8 mouse cellular contexts compared by ENCODE assay signal in the genomic region with DNA sequence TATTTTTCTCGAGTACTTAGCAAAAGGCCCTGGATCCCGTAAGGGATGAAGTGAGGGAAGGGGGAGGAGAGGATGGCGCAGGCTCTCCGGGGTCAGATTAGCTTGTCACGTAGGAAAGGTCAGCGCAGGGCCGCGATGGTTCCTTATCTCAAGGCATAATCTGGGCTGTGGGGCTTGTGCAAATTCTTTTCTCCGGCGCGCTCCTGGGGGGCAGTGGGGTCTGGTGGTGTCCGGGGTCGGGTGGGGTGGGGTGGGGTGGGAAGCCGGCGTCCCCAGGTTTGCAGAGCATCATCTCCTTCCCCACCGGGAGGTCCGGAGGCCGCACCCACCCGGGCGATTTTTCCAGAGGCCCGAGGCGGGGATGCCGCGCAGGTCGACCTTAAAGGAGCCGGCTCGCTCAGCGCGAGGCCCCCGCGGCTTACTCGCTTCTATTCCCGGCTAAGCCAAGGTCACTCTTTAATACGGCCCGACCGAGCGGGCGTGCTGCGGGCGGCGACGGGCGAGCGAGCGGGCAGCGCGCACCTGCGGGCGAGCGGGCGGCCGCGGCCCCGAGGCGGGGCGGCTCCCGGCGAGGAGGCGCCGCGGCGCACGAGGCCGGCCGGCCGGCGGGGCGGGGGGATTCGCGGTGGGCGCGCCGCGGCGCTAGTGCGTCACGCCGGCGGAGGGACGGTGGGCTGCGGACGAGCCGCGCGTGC. TPM values are rescaled to one million over a fixed set of nuclear protein-coding genes. Genes with fewer than 3 reads are reported as not detected.
DNase-seq lines count a peak whose midpoint lies in the region; ATAC-seq and TF ChIP-seq lines count a peak whose summit lies in the region.

No protein-coding gene starts in this region.

- no peak for TF ChIP-seq POLR2A in spleen, adult 2 months (IDR thresholded peaks at IDR 0.05; ENCODE audit: low read depth, low read length)
- TF ChIP-seq POLR2A in olfactory bulb, adult 2 months (IDR thresholded peaks at IDR 0.05; ENCODE audit: insufficient read depth, low read depth, low read length) = no peak

- no peak for TF ChIP-seq CTCF in spleen, adult 2 months (IDR thresholded peaks at IDR 0.05; ENCODE audit: extremely low read depth, insufficient read depth, insufficient read length, insufficient replicate concordance)
- no peak for TF ChIP-seq CTCF in olfactory bulb, adult 2 months (IDR thresholded peaks at IDR 0.05; ENCODE audit: insufficient read depth, low read depth, low read length)

- H3K9me3 ChIP-seq in heart, embryonic 14.5 days (ENCODE audit: control insufficient read depth, low read length) = no peaks in the 10 kb centered on the region
- no peaks in the 10 kb centered on the region for H3K9me3 ChIP-seq in limb, embryonic 11.5 days (ENCODE audit: control insufficient read depth, low read length)

- peak overlapping the region; percentile 86 for H3K4me2 ChIP-seq in heart, embryonic 14.5 days (ENCODE audit: low read length)
- peak overlapping the region; percentile 86 for H3K4me2 ChIP-seq in limb, embryonic 11.5 days (ENCODE audit: low read depth, severe bottlenecking)

- ATAC-seq in heart, embryonic 14.5 days (ENCODE audit: insufficient number of reproducible peaks, insufficient read depth, low FRiP score, low read depth) = peak; percentile 31; the same call in 1 of the 2 replicates
- peak; percentile 60; the same call in 1 of the 2 replicates for ATAC-seq in limb, embryonic 11.5 days (ENCODE audit: insufficient number of reproducible peaks, low FRiP score, low TSS enrichment, low read depth)

- H3K4me1 ChIP-seq in spleen, adult 2 months (ENCODE audit: control insufficient read depth, insufficient read depth, insufficient read length) = no peaks in the 10 kb centered on the region; the same call in 1 of the 2 replicates
- peaks cover 0 to 4% of the 10 kb centered on the region in 2 experiments; a peak in 1 of 4 replicates for H3K4me1 ChIP-seq in heart, embryonic 14.5 days (ENCODE audit: control insufficient read depth in 2 of 2, insufficient read depth in 2 of 2, low read length in 2 of 2)
- H3K4me1 ChIP-seq in limb, embryonic 11.5 days (ENCODE audit: control insufficient read depth, insufficient read depth, low read length) = no peaks in the 10 kb centered on the region
- no peaks in the 10 kb centered on the region for H3K4me1 ChIP-seq in olfactory bulb, adult 2 months (ENCODE audit: control insufficient read depth, insufficient read depth, low read length)

- H3K4me3 ChIP-seq in spleen, adult 2 months (ENCODE audit: extremely low read depth, insufficient read depth, insufficient read length) = peak overlapping the region; percentile 43; the same call in 1 of the 2 replicates
- peak overlapping the region; percentile 61 to 82 for H3K4me3 ChIP-seq in heart, embryonic 14.5 days (ENCODE audit: control insufficient read depth in 1 of 2, insufficient read depth in 1 of 2, low read depth in 1 of 2, low read length in 2 of 2)
- H3K4me3 ChIP-seq in limb, embryonic 11.5 days (ENCODE audit: low read depth, low read length) = peak overlapping the region; percentile 56
- peak overlapping the region; percentile 100 for H3K4me3 ChIP-seq in olfactory bulb, adult 2 months (ENCODE audit: insufficient read depth, low read depth, low read length)

- H3K27ac ChIP-seq in spleen, adult 2 months (ENCODE audit: insufficient read depth, low read length) = no peak overlapping the region
- H3K27ac ChIP-seq in heart, embryonic 14.5 days (replicated peaks in 1 of 2; ENCODE audit: control insufficient read depth in 1 of 2, insufficient read depth in 1 of 2, low read depth in 2 of 2, low read length in 2 of 2) = peak overlapping the region; percentile 58 to 75; a peak in 3 of 4 replicates
- H3K27ac ChIP-seq in limb, embryonic 11.5 days (replicated peaks; ENCODE audit: low read depth, low read length) = no peak overlapping the region
- peak overlapping the region; percentile 85 for H3K27ac ChIP-seq in olfactory bulb, adult 2 months (ENCODE audit: insufficient read depth, low read depth, low read length)

- WGBS in spleen, adult 2 months = 7% methylated on average over 84 of the region's 85 CpGs
- WGBS in heart, embryonic 14.5 days = 1% methylated on average over 56 of the region's 85 CpGs
- WGBS in limb, embryonic 11.5 days = under 1% methylated on average over 69 of the region's 85 CpGs
- 16% methylated on average over 84 of the region's 85 CpGs for WGBS in olfactory bulb, adult 2 months

- H3K9ac ChIP-seq in heart, embryonic 14.5 days (ENCODE audit: low read length) = peak overlapping the region; percentile 85
- H3K9ac ChIP-seq in limb, embryonic 11.5 days (ENCODE audit: low read length) = peak overlapping the region; percentile 78

- no peaks in the 10 kb centered on the region for H3K36me3 ChIP-seq in spleen, adult 2 months (ENCODE audit: control insufficient read depth, insufficient read depth, low read length)
- H3K36me3 ChIP-seq in heart, embryonic 14.5 days (ENCODE audit: control insufficient read depth, insufficient read depth, low read length) = no peaks in the 10 kb centered on the region
- no peaks in the 10 kb centered on the region for H3K36me3 ChIP-seq in limb, embryonic 11.5 days (ENCODE audit: control insufficient read depth, insufficient read depth, low read length)

- peaks cover 14% of the 10 kb centered on the region for H3K27me3 ChIP-seq in spleen, adult 2 months (ENCODE audit: control insufficient read depth, insufficient read depth, low read length)
- H3K27me3 ChIP-seq in heart, embryonic 14.5 days (ENCODE audit: control insufficient read depth, insufficient read depth, low read length) = peaks cover 4% of the 10 kb centered on the region; the same call in 1 of the 2 replicates
- H3K27me3 ChIP-seq in limb, embryonic 11.5 days (ENCODE audit: control insufficient read depth, insufficient read depth, low read length) = no peaks in the 10 kb centered on the region

- no peak for DNase-seq in spleen, adult 2 months (ENCODE audit: low read depth in 1 of 2, low spot score in 2 of 2)
- DNase-seq in spleen, postnatal 10 days (ENCODE audit: low spot score in 2 of 2) = no peak
- DNase-seq in cerebellum, postnatal 36 days = peak; percentile 18 to 21
- DNase-seq in limb, embryonic 11.5 days (ENCODE audit: low spot score) = peak; percentile 63
- DNase-seq in c-Kit-positive CD71-positive TER-119-positive erythroid progenitor cells, embryonic 14.5 days (ENCODE audit: low spot score) = no peak
- no peak for DNase-seq in natural killer cell, adult 2 months (ENCODE audit: low spot score in 2 of 2)

RNA-seq across cellular contexts. Expression of gene Fam169a, which starts 4.0 kb away (rescaled TPM):
- polyA plus RNA-seq in spleen, adult 2 months (2012; rRNA removed) = not detected in 2 replicates
- 6.8 and 7.1 TPM in 2 replicates for polyA plus RNA-seq in heart, embryonic 14.5 days (2014; fragmentation: Nextera tagmentation; extraction: Ambion mirVana)
- 6.1 and 8.0 TPM in 2 replicates for polyA plus RNA-seq in limb, embryonic 11.5 days (2014; fragmentation: Nextera tagmentation; extraction: Ambion mirVana)
- not detected in 2 replicates for polyA plus RNA-seq in olfactory bulb, adult 2 months (2012; ENCODE audit: insufficient read depth, insufficient read length, low replicate concordance, missing spikeins)

RNA-seq across cellular contexts. Expression of gene Gm6169, which starts 28.0 kb away (rescaled TPM):
- polyA plus RNA-seq in spleen, adult 2 months (2012; rRNA removed) = 1.3 TPM in 2 replicates
- polyA plus RNA-seq in heart, embryonic 14.5 days (2014; fragmentation: Nextera tagmentation; extraction: Ambion mirVana) = 3.6 and 4.2 TPM in 2 replicates
- polyA plus RNA-seq in limb, embryonic 11.5 days (2014; fragmentation: Nextera tagmentation; extraction: Ambion mirVana) = 1.7 and 2.4 TPM in 2 replicates
- not detected in 2 replicates for polyA plus RNA-seq in olfactory bulb, adult 2 months (2012; ENCODE audit: insufficient read depth, insufficient read length, low replicate concordance, missing spikeins)

RNA-seq across cellular contexts. Expression of gene 1700029F12Rik, which starts 36.9 kb away (rescaled TPM):
- 0.09 TPM in 1 of 2 replicates, not detected in the other for polyA plus RNA-seq in spleen, adult 2 months (2012; rRNA removed)
- not detected in 2 replicates for polyA plus RNA-seq in heart, embryonic 14.5 days (2014; fragmentation: Nextera tagmentation; extraction: Ambion mirVana)
- polyA plus RNA-seq in limb, embryonic 11.5 days (2014; fragmentation: Nextera tagmentation; extraction: Ambion mirVana) = not detected in 2 replicates
- not detected in 2 replicates for polyA plus RNA-seq in olfactory bulb, adult 2 months (2012; ENCODE audit: insufficient read depth, insufficient read length, low replicate concordance, missing spikeins)

Comparison
In these comparisons a context has a peak if more than half of its experiments do, and no peak if none do; other contexts are left out.
1. DNase-seq: peak in cerebellum, postnatal 36 days (2 of 2) and limb, embryonic 11.5 days (single experiment); none in spleen, adult 2 months (0 of 2), spleen, postnatal 10 days (0 of 2), c-Kit-positive CD71-positive TER-119-positive erythroid progenitor cells, embryonic 14.5 days (single experiment) and natural killer cell, adult 2 months (0 of 2).
2. H3K27ac ChIP-seq: peak in heart, embryonic 14.5 days (2 of 2) and olfactory bulb, adult 2 months (single experiment); none in spleen, adult 2 months (single experiment) and limb, embryonic 11.5 days (single experiment).
3. H3K4me3 ChIP-seq: peak in every context shown above with its lines; median percentile 100 in olfactory bulb, adult 2 months; 72 in heart, embryonic 14.5 days; 56 in limb, embryonic 11.5 days; 43 in spleen, adult 2 months.